Comparison of ENCODE assay signal across 9 mouse cellular contexts in genomic region chr14:120307963-120308362, GRCm38 (mm10). TPM values are rescaled to one million over a fixed set of nuclear protein-coding genes. Genes with fewer than 3 reads are reported as not detected.
DNase-seq lines count a peak whose midpoint lies in the region; ATAC-seq lines count a peak whose summit lies in the region.
"Had no signal": no experiment of that assay in that cellular context is flagged by ENCODE, and none has a peak within 500 bp of the region (broad histone marks: within the 10 kb centered on the region; RNA-seq: fewer than 3 reads in every experiment).

No protein-coding gene starts in this region.

- DNase-seq in adrenal gland, adult 2 months = peak; percentile 71
- no peak for DNase-seq in adrenal gland, postnatal 10 days
- DNase-seq in liver, embryonic 13.5 days = no peak
- DNase-seq in liver, embryonic 11.5 days (ENCODE audit: low spot score) = no peak
- no peak for DNase-seq in forebrain, embryonic 14.5 days (ENCODE audit: low spot score)

- no peak overlapping the region for H3K4me2 ChIP-seq in liver, embryonic 13.5 days
- no peak overlapping the region for H3K4me2 ChIP-seq in liver, embryonic 11.5 days
- H3K4me2 ChIP-seq in limb, embryonic 15.5 days = no peak overlapping the region
- no peak overlapping the region for H3K4me2 ChIP-seq in forebrain, embryonic 14.5 days (ENCODE audit: low read length)
- H3K4me2 ChIP-seq: kidney, embryonic 15.5 days had no signal

- no peaks in the 10 kb centered on the region for H3K9me3 ChIP-seq in liver, embryonic 13.5 days (replicated peaks)
- no peaks in the 10 kb centered on the region for H3K9me3 ChIP-seq in liver, embryonic 11.5 days (ENCODE audit: control insufficient read depth, low read length)
- no peaks in the 10 kb centered on the region for H3K9me3 ChIP-seq in limb, embryonic 15.5 days
- no peaks in the 10 kb centered on the region for H3K9me3 ChIP-seq in forebrain, embryonic 14.5 days (replicated peaks; ENCODE audit: control insufficient read depth, low read length)
- H3K9me3 ChIP-seq: kidney, embryonic 15.5 days had no signal

- no peak overlapping the region for H3K9ac ChIP-seq in liver, embryonic 13.5 days
- no peak overlapping the region for H3K9ac ChIP-seq in liver, embryonic 11.5 days (ENCODE audit: low read depth, low read length)
- H3K9ac ChIP-seq in limb, embryonic 15.5 days = no peak overlapping the region
- no peak overlapping the region for H3K9ac ChIP-seq in forebrain, embryonic 14.5 days (ENCODE audit: low read length)
- H3K9ac ChIP-seq: kidney, embryonic 15.5 days had no signal

- H3K27me3 ChIP-seq in liver, embryonic 13.5 days = no peaks in the 10 kb centered on the region
- H3K27me3 ChIP-seq in liver, embryonic 11.5 days (replicated peaks; ENCODE audit: control insufficient read depth, insufficient read depth, low read length) = no peaks in the 10 kb centered on the region
- no peaks in the 10 kb centered on the region for H3K27me3 ChIP-seq in limb, embryonic 15.5 days
- no peaks in the 10 kb centered on the region for H3K27me3 ChIP-seq in forebrain, embryonic 14.5 days (replicated peaks; ENCODE audit: control insufficient read depth, insufficient read depth, low read length)
- H3K27me3 ChIP-seq: kidney, embryonic 15.5 days had no signal

- peaks cover 54% of the 10 kb centered on the region for H3K4me1 ChIP-seq in liver, embryonic 13.5 days (replicated peaks)
- peaks cover 33% of the 10 kb centered on the region for H3K4me1 ChIP-seq in liver, embryonic 11.5 days (replicated peaks; ENCODE audit: control insufficient read depth, insufficient read depth, low read length)
- peaks cover 32% of the 10 kb centered on the region for H3K4me1 ChIP-seq in brown adipose tissue, adult 24 weeks (ENCODE audit: control insufficient read depth, insufficient read depth, insufficient read length, low read length)
- peaks cover 67% of the 10 kb centered on the region for H3K4me1 ChIP-seq in limb, embryonic 15.5 days
- H3K4me1 ChIP-seq in forebrain, embryonic 14.5 days (ENCODE audit: control insufficient read depth, insufficient read depth, low read length) = peaks cover 10% of the 10 kb centered on the region

- 31% methylated on average over 4 of the region's 4 CpGs for WGBS in liver, embryonic 13.5 days (ENCODE audit: insufficient replicate concordance)
- WGBS in liver, embryonic 11.5 days = 34% methylated on average over 4 of the region's 4 CpGs
- WGBS in limb, embryonic 15.5 days = 45% methylated on average over 4 of the region's 4 CpGs
- 73% methylated on average over 4 of the region's 4 CpGs for WGBS in forebrain, embryonic 14.5 days

- ATAC-seq in liver, embryonic 13.5 days (ENCODE audit: low read depth) = peak; percentile 38; the same call in 1 of the 2 replicates
- ATAC-seq in liver, embryonic 11.5 days (replicated peaks; ENCODE audit: low FRiP score) = no peak
- no peak for ATAC-seq in limb, embryonic 15.5 days (ENCODE audit: insufficient number of reproducible peaks, low FRiP score, low TSS enrichment, low read depth)
- no peak for ATAC-seq in forebrain, embryonic 14.5 days
- ATAC-seq in erythroblast, adult 5-6 weeks (replicated peaks; ENCODE audit: low FRiP score, poor library complexity, severe bottlenecking) = no peak

- H3K27ac ChIP-seq in liver, embryonic 13.5 days = no peak overlapping the region
- no peak overlapping the region for H3K27ac ChIP-seq in liver, embryonic 11.5 days (ENCODE audit: low read depth, low read length)
- peak overlapping the region; percentile 27 for H3K27ac ChIP-seq in brown adipose tissue, adult 24 weeks (replicated peaks; ENCODE audit: low read depth, low read length)
- peak overlapping the region; percentile 54; the same call in 1 of the 2 replicates for H3K27ac ChIP-seq in limb, embryonic 15.5 days
- no peak overlapping the region for H3K27ac ChIP-seq in forebrain, embryonic 14.5 days (ENCODE audit: low read depth, low read length)
- H3K27ac ChIP-seq: kidney, embryonic 15.5 days had no signal

- no peak overlapping the region for H3K4me3 ChIP-seq in liver, embryonic 13.5 days (replicated peaks)
- H3K4me3 ChIP-seq in liver, embryonic 11.5 days (ENCODE audit: low read depth, low read length) = no peak overlapping the region
- H3K4me3 ChIP-seq in brown adipose tissue, adult 24 weeks (ENCODE audit: insufficient read depth, low read depth, low read length) = no peak overlapping the region
- no peak overlapping the region for H3K4me3 ChIP-seq in limb, embryonic 15.5 days
- H3K4me3 ChIP-seq in forebrain, embryonic 14.5 days (ENCODE audit: low read depth, low read length) = no peak overlapping the region
- H3K4me3 ChIP-seq: kidney, embryonic 15.5 days had no signal

- no peaks in the 10 kb centered on the region for H3K36me3 ChIP-seq in liver, embryonic 13.5 days
- H3K36me3 ChIP-seq in liver, embryonic 11.5 days (ENCODE audit: control insufficient read depth, insufficient read depth, low read length) = no peaks in the 10 kb centered on the region
- no peaks in the 10 kb centered on the region for H3K36me3 ChIP-seq in limb, embryonic 15.5 days
- H3K36me3 ChIP-seq in forebrain, embryonic 14.5 days (ENCODE audit: control insufficient read depth, insufficient read depth, low read length) = no peaks in the 10 kb centered on the region

RNA-seq across cellular contexts. Expression of gene Mbnl2, which starts 32.5 kb away (rescaled TPM):
- total RNA-seq in adrenal gland, adult 2 months (2021) = 100 to 1,000 TPM; 219 to 232 TPM
- polyA plus RNA-seq in adrenal gland, adult 2 months (2012; rRNA removed) = 68.6 and 109 TPM in 2 replicates
- total RNA-seq in adrenal gland, postnatal 10 days (2021) = 100 to 1,000 TPM; 182 to 201 TPM
- polyA plus RNA-seq in liver, embryonic 13.5 days (2015; fragmentation: Nextera tagmentation; extraction: Ambion mirVana) = 14.6 and 17.8 TPM in 2 replicates
- 38.2 and 40.0 TPM in 2 replicates for polyA plus RNA-seq in liver, embryonic 11.5 days (2014; fragmentation: Nextera tagmentation; extraction: Ambion mirVana)
- polyA plus RNA-seq in brown adipose tissue, adult 24 weeks (2012; ENCODE audit: insufficient read depth, insufficient read length, missing spikeins) = 152 and 170 TPM in 2 replicates
- 163 and 180 TPM in 2 replicates for polyA plus RNA-seq in limb, embryonic 15.5 days (2015; fragmentation: Nextera tagmentation; extraction: Ambion mirVana)
- polyA plus RNA-seq in forebrain, embryonic 14.5 days (2014; fragmentation: Nextera tagmentation; extraction: Ambion mirVana) = 21.6 and 27.8 TPM in 2 replicates
- total RNA-seq in erythroblast, adult 5-6 weeks (2015; ENCODE audit: low replicate concordance) = 36.8 and 45.3 TPM in 2 replicates
- total RNA-seq in erythroblast, adult 5-6 weeks (2017; ENCODE audit: low replicate concordance) = 30.1 and 44.6 TPM in 2 replicates

Comparison
In these comparisons a context has a peak if more than half of its experiments do, and no peak if none do; other contexts are left out.
1. H3K27ac ChIP-seq: peak in brown adipose tissue, adult 24 weeks (single experiment) and limb, embryonic 15.5 days (single experiment); none in liver, embryonic 13.5 days (single experiment), liver, embryonic 11.5 days (single experiment) and forebrain, embryonic 14.5 days (single experiment).